Mouse (Mus musculus) embryonic fibroblast, embryonic 13.5 days (primary cell): ENCODE results near the gene Acox3.

ENCODE experiments used
- CTCF ChIP-seq: IDR thresholded peaks from 2 replicates; pipeline ENCODE4 v1.5.1; 2011; ENCODE audit warnings: mild to moderate bottlenecking, control low read depth, low read length, moderate library complexity, borderline replicate concordance; ENCODE audit not compliant: insufficient read depth
- POLR2A ChIP-seq: IDR thresholded peaks from 2 replicates; pipeline ENCODE4 v1.6.1; 2011; ENCODE audit warnings: low read depth, mild to moderate bottlenecking, control low read depth, low read length, moderate library complexity

DNA sequence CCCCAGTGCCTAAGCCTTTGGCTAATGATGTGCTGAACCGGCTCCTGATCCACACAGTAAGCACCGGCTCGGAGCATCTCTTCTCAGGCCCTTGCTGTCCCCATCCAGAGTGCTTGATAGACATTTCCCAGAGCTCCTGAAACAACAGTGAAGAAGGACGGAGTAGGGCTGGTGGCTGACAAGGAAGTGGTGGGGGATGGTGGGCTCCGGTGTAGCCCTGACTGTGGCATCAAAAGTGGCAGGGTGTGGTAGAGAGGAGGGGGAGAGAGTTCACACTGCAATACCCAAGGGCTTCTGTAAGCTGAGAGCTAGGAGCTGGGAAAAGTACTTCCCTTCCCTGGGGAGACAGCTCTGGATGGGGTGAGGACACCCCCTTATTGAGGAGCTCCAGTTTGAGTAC lies 48.9 kb downstream of the Acox3 start:
- TF ChIP-seq CTCF (no peak), POLR2A (no peak)
